Mouse (Mus musculus): ENCODE measurements around the gene 4930583I09Rik. TPM values are rescaled to one million over a fixed set of nuclear protein-coding genes. Genes with fewer than 3 reads are reported as not detected.

The 4930583I09Rik gene
- polyA plus RNA-seq (2015; fragmentation: Nextera tagmentation; extraction: Ambion mirVana): not detected in 2 replicates

- Histone ChIP-seq H3K27me3 (no peaks in the 10 kb centered on the region), H3K4me1 (no peaks in the 10 kb centered on the region), H3K27ac (no peak within 1 kb of the TSS), H3K9me3 (no peaks in the 10 kb centered on the region), H3K36me3 (no peaks in the 10 kb centered on the region), H3K4me3 (no peak within 1 kb of the TSS), H3K9ac (no peak within 1 kb of the TSS), H3K4me2 (no peak within 1 kb of the TSS)
- 60% methylated on average over 6 of the region's 6 CpGs for WGBS
- ATAC-seq (ENCODE audit: borderline replicate concordance, extremely low read depth, low FRiP score, low TSS enrichment): no peak
Measured at GRCm38 (mm10) chr17:64835928-64836327, at the start of gene 4930583I09Rik. TSS of gene 4930583I09Rik (minus strand) at chr17:64836071.

GRCm38 (mm10) chr17:64876111-64876510, 40.2 kb upstream of the 4930583I09Rik start:
- no peak for ATAC-seq (ENCODE audit: borderline replicate concordance, extremely low read depth, low FRiP score, low TSS enrichment)
- no peak overlapping the region for H3K27ac ChIP-seq
- H3K9me3 ChIP-seq: no peaks in the 10 kb centered on the region
- WGBS: 81% methylated on average over 12 of the region's 12 CpGs
- no peaks in the 10 kb centered on the region for H3K4me1 ChIP-seq
- H3K9ac ChIP-seq: no peak overlapping the region
- no peak overlapping the region for H3K4me2 ChIP-seq
- no peaks in the 10 kb centered on the region for H3K27me3 ChIP-seq
- H3K36me3 ChIP-seq: no peaks in the 10 kb centered on the region
- H3K4me3 ChIP-seq: no peak overlapping the region

- H3K9ac ChIP-seq: no peak overlapping the region
- no peaks in the 10 kb centered on the region for H3K36me3 ChIP-seq
- H3K27me3 ChIP-seq: no peaks in the 10 kb centered on the region
- no peaks in the 10 kb centered on the region for H3K4me1 ChIP-seq
- 40% methylated on average over 4 of the region's 4 CpGs for WGBS
- no peak overlapping the region for H3K27ac ChIP-seq
- H3K4me3 ChIP-seq: no peak overlapping the region
- no peaks in the 10 kb centered on the region for H3K9me3 ChIP-seq
- no peak overlapping the region for H3K4me2 ChIP-seq
- ATAC-seq (ENCODE audit: borderline replicate concordance, extremely low read depth, low FRiP score, low TSS enrichment): no peak
Measured at GRCm38 (mm10) chr17:64873651-64874072, 37.8 kb upstream of the 4930583I09Rik start.

- H3K36me3 ChIP-seq: no peaks in the 10 kb centered on the region
- H3K4me2 ChIP-seq: no peak overlapping the region
- no peak overlapping the region for H3K9ac ChIP-seq
- no peak overlapping the region for H3K27ac ChIP-seq
- no peak overlapping the region for H3K4me3 ChIP-seq
- H3K4me1 ChIP-seq: no peaks in the 10 kb centered on the region
- 50% methylated on average over 4 of the region's 4 CpGs for WGBS
- no peaks in the 10 kb centered on the region for H3K9me3 ChIP-seq
- no peak for ATAC-seq (ENCODE audit: borderline replicate concordance, extremely low read depth, low FRiP score, low TSS enrichment)
- no peaks in the 10 kb centered on the region for H3K27me3 ChIP-seq
Measured at GRCm38 (mm10) chr17:64863817-64864216, 27.9 kb upstream of the 4930583I09Rik start.

GRCm38 (mm10) chr17:64860963-64861362, 25.1 kb upstream of the 4930583I09Rik start:
- H3K9ac ChIP-seq: no peak overlapping the region
- no peaks in the 10 kb centered on the region for H3K36me3 ChIP-seq
- ATAC-seq (ENCODE audit: borderline replicate concordance, extremely low read depth, low FRiP score, low TSS enrichment): no peak
- H3K27me3 ChIP-seq: no peaks in the 10 kb centered on the region
- 66% methylated on average over 3 of the region's 3 CpGs for WGBS
- H3K4me1 ChIP-seq: no peaks in the 10 kb centered on the region
- H3K4me2 ChIP-seq: no peak overlapping the region
- H3K9me3 ChIP-seq: no peaks in the 10 kb centered on the region
- H3K27ac ChIP-seq: no peak overlapping the region
- no peak overlapping the region for H3K4me3 ChIP-seq

GRCm38 (mm10) chr17:64858848-64859247, 23.0 kb upstream of the 4930583I09Rik start:
- no peak overlapping the region for H3K4me3 ChIP-seq
- H3K27ac ChIP-seq: no peak overlapping the region
- no peaks in the 10 kb centered on the region for H3K9me3 ChIP-seq
- H3K4me2 ChIP-seq: no peak overlapping the region
- no peak for ATAC-seq (ENCODE audit: borderline replicate concordance, extremely low read depth, low FRiP score, low TSS enrichment)
- H3K9ac ChIP-seq: no peak overlapping the region
- no peaks in the 10 kb centered on the region for H3K27me3 ChIP-seq
- no peaks in the 10 kb centered on the region for H3K4me1 ChIP-seq
- WGBS: 80% methylated on average over 6 of the region's 6 CpGs
- no peaks in the 10 kb centered on the region for H3K36me3 ChIP-seq

- no peak overlapping the region for H3K9ac ChIP-seq
- no peaks in the 10 kb centered on the region for H3K4me1 ChIP-seq
- H3K27ac ChIP-seq: no peak overlapping the region
- H3K27me3 ChIP-seq: no peaks in the 10 kb centered on the region
- no peak overlapping the region for H3K4me2 ChIP-seq
- H3K36me3 ChIP-seq: no peaks in the 10 kb centered on the region
- no peak overlapping the region for H3K4me3 ChIP-seq
- no peak for ATAC-seq (ENCODE audit: borderline replicate concordance, extremely low read depth, low FRiP score, low TSS enrichment)
- no peaks in the 10 kb centered on the region for H3K9me3 ChIP-seq
- WGBS: 62% methylated on average over 4 of the region's 4 CpGs
Measured at GRCm38 (mm10) chr17:64848031-64848430, 12.2 kb upstream of the 4930583I09Rik start.

GRCm38 (mm10) chr17:64846654-64847053, 10.8 kb upstream of the 4930583I09Rik start:
- no peak for ATAC-seq (ENCODE audit: borderline replicate concordance, extremely low read depth, low FRiP score, low TSS enrichment)
- no peaks in the 10 kb centered on the region for H3K27me3 ChIP-seq

GRCm38 (mm10) chr17:64836892-64837291, 1.0 kb upstream of the 4930583I09Rik start:
- Histone ChIP-seq H3K9ac (no peak overlapping the region), H3K4me2 (no peak overlapping the region), H3K4me1 (no peaks in the 10 kb centered on the region), H3K27me3 (no peaks in the 10 kb centered on the region), H3K36me3 (no peaks in the 10 kb centered on the region), H3K27ac (no peak overlapping the region), H3K4me3 (no peak overlapping the region), H3K9me3 (no peaks in the 10 kb centered on the region)
- no peak for ATAC-seq (ENCODE audit: borderline replicate concordance, extremely low read depth, low FRiP score, low TSS enrichment)
- WGBS: 27% methylated on average over 7 of the region's 7 CpGs

More at GRCm38 (mm10) chr17:64846654-64847053, 10.8 kb upstream of the 4930583I09Rik start:
- Histone ChIP-seq H3K27ac (no peak overlapping the region), H3K4me3 (no peak overlapping the region), H3K36me3 (no peaks in the 10 kb centered on the region), H3K4me2 (no peak overlapping the region), H3K9me3 (no peaks in the 10 kb centered on the region), H3K4me1 (no peaks in the 10 kb centered on the region), H3K9ac (no peak overlapping the region)
- WGBS: 94% methylated on average over 1 of the region's 1 CpGs

GRCm38 (mm10) chr17:64836352-64836751, 481 bp upstream of the 4930583I09Rik start:
- ATAC-seq (ENCODE audit: borderline replicate concordance, extremely low read depth, low FRiP score, low TSS enrichment): no peak
- 84% methylated on average over 10 of the region's 10 CpGs for WGBS
- H3K4me3 ChIP-seq: no peak overlapping the region
- H3K36me3 ChIP-seq: no peaks in the 10 kb centered on the region
- H3K4me2 ChIP-seq: no peak overlapping the region
- no peak overlapping the region for H3K27ac ChIP-seq
- H3K27me3 ChIP-seq: no peaks in the 10 kb centered on the region
- no peaks in the 10 kb centered on the region for H3K9me3 ChIP-seq
- no peaks in the 10 kb centered on the region for H3K4me1 ChIP-seq
- H3K9ac ChIP-seq: no peak overlapping the region

- Histone ChIP-seq H3K4me1 (no peaks in the 10 kb centered on the region), H3K4me3 (no peak overlapping the region), H3K9me3 (no peaks in the 10 kb centered on the region), H3K27me3 (no peaks in the 10 kb centered on the region), H3K4me2 (no peak overlapping the region), H3K36me3 (no peaks in the 10 kb centered on the region), H3K27ac (no peak overlapping the region), H3K9ac (no peak overlapping the region)
- WGBS: 80% methylated on average over 7 of the region's 7 CpGs
- ATAC-seq (ENCODE audit: borderline replicate concordance, extremely low read depth, low FRiP score, low TSS enrichment): no peak
Measured at GRCm38 (mm10) chr17:64833906-64834490, 1.9 kb downstream of the 4930583I09Rik start.

GRCm38 (mm10) chr17:64833071-64833470, 2.8 kb downstream of the 4930583I09Rik start:
- WGBS: 78% methylated on average over 2 of the region's 2 CpGs
- H3K27me3 ChIP-seq: no peaks in the 10 kb centered on the region
- H3K4me2 ChIP-seq: no peak overlapping the region
- no peak for ATAC-seq (ENCODE audit: borderline replicate concordance, extremely low read depth, low FRiP score, low TSS enrichment)
- H3K36me3 ChIP-seq: no peaks in the 10 kb centered on the region
- H3K4me1 ChIP-seq: no peaks in the 10 kb centered on the region
- H3K9ac ChIP-seq: no peak overlapping the region
- no peaks in the 10 kb centered on the region for H3K9me3 ChIP-seq
- no peak overlapping the region for H3K27ac ChIP-seq
- no peak overlapping the region for H3K4me3 ChIP-seq

GRCm38 (mm10) chr17:64827482-64827881, 8.4 kb downstream of the 4930583I09Rik start:
- no peaks in the 10 kb centered on the region for H3K9me3 ChIP-seq
- no peaks in the 10 kb centered on the region for H3K4me1 ChIP-seq
- H3K9ac ChIP-seq: no peak overlapping the region
- no peak for ATAC-seq (ENCODE audit: borderline replicate concordance, extremely low read depth, low FRiP score, low TSS enrichment)
- H3K4me3 ChIP-seq: no peak overlapping the region
- no peak overlapping the region for H3K4me2 ChIP-seq
- 89% methylated on average over 5 of the region's 5 CpGs for WGBS
- no peaks in the 10 kb centered on the region for H3K36me3 ChIP-seq
- no peaks in the 10 kb centered on the region for H3K27me3 ChIP-seq
- no peak overlapping the region for H3K27ac ChIP-seq

All from lung, embryonic 15.5 days (tissue).